ENCODE assay signal across 8 mouse cellular contexts in genomic region chr1:163150203-163150855, GRCm38 (mm10).
DNase-seq lines count a peak whose midpoint lies in the region; ATAC-seq and TF ChIP-seq lines count a peak whose summit lies in the region.

No protein-coding gene starts in this region.

- peak overlapping the region; percentile 32 for H3K4me3 ChIP-seq in forebrain, embryonic 15.5 days
- H3K4me3 ChIP-seq in lung, adult 2 months (replicated peaks; ENCODE audit: extremely low read depth, low read depth, low read length), result no peak overlapping the region

- DNase-seq in Muller cell, postnatal 12 days (ENCODE audit: inconsistent ontology term), result peak; percentile 80
- peak; percentile 7 for DNase-seq in cerebellum, adult 11 months
- peak; percentile 84 to 88 for DNase-seq in heart, postnatal 10 days
- DNase-seq in kidney, postnatal 36 days, result peak; percentile 67 to 82
- peak; percentile 20 for DNase-seq in lung, adult 2 months
- DNase-seq in ovary, postnatal 10 days (ENCODE audit: low spot score), result peak; percentile 31
- no peak for DNase-seq in spleen, postnatal 4 days (ENCODE audit: low spot score in 2 of 2)

- H3K27me3 ChIP-seq in forebrain, embryonic 15.5 days, result no peaks in the 10 kb centered on the region

- intact Hi-C loops in heart, postnatal 10 days (cut with DNase I), result loop anchor here (1.0 to 5.0 kb wide), 4 partner anchors 162 to 760 kb away; partner anchors contain the start of genes Gorab and Prrx1

- no peaks in the 10 kb centered on the region for H3K36me3 ChIP-seq in forebrain, embryonic 15.5 days

- H3K9me3 ChIP-seq in forebrain, embryonic 15.5 days, result no peaks in the 10 kb centered on the region

- 0 out of 2 replicates have a peak overlapping the region, but pooled peaks have one; percentile 35 for H3K9ac ChIP-seq in forebrain, embryonic 15.5 days (replicated peaks)

- peak; percentile 98 for ATAC-seq in forebrain, embryonic 15.5 days (replicated peaks)

- H3K27ac ChIP-seq in forebrain, embryonic 15.5 days (replicated peaks), result no peak overlapping the region

- H3K4me2 ChIP-seq in forebrain, embryonic 15.5 days (replicated peaks), result peak overlapping the region; percentile 42

- TF ChIP-seq POLR2A in lung, adult 2 months (IDR thresholded peaks at IDR 0.05; ENCODE audit: borderline replicate concordance, extremely low read depth, low read depth, low read length), result no peak

- TF ChIP-seq CTCF in lung, adult 2 months (IDR thresholded peaks at IDR 0.05; ENCODE audit: insufficient read depth, low read length), result peak; percentile 39; the same call in 1 of the 2 replicates

- no peaks in the 10 kb centered on the region for H3K4me1 ChIP-seq in forebrain, embryonic 15.5 days
- no peaks in the 10 kb centered on the region for H3K4me1 ChIP-seq in lung, adult 2 months (ENCODE audit: control insufficient read depth, insufficient read depth, low read length)

- 25% methylated on average over 13 of the region's 13 CpGs for WGBS in forebrain, embryonic 15.5 days
- WGBS in lung, adult 2 months, result 24% methylated on average over 13 of the region's 13 CpGs

Comparison
In these comparisons a context has a peak if more than half of its experiments do, and no peak if none do; other contexts are left out.
1. DNase-seq: peak in Muller cell, postnatal 12 days (single experiment), cerebellum, adult 11 months (single experiment), heart, postnatal 10 days (2 of 2), kidney, postnatal 36 days (2 of 2), lung, adult 2 months (single experiment) and ovary, postnatal 10 days (single experiment); none in spleen, postnatal 4 days (0 of 2).